Mouse (Mus musculus): ENCODE data around the gene Sv2b. TPM values are rescaled to one million over a fixed set of nuclear protein-coding genes. Genes with fewer than 3 reads are reported as not detected.
"Not testable (repeated sequence)": the region's sequence is repeated elsewhere in the genome, so short reads cannot be mapped to it uniquely, and the experiment has no call there.

The Sv2b gene
- polyA plus RNA-seq, 1 experiment from 2014 or later, result 1.6 TPM

DNA sequence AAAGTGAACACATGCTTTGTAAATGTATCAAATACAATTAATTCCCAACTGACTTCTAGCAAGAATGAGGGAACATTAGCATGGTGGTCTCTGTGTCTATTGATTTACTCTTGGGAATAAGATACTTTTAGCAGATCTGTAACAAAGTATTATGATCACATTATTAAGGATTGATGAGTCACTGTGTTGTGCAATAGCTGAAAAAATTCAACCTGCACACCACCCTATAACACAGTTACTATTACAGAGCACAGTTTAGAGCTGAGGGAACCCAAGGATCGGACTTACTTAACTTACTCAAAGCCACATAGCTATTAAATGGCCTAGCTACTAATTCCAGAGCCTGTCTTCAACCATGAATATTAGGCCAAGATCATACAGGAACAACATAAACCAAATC is 72.7 kb downstream of the Sv2b start:
- 93% methylated on average over 1 of the region's 1 CpGs for WGBS
- H3K36me3 ChIP-seq, result no peaks in the 10 kb centered on the region
- H3K4me3 ChIP-seq, result no peak overlapping the region
- no peaks in the 10 kb centered on the region for H3K9me3 ChIP-seq (replicated peaks)
- H3K4me1 ChIP-seq, result no peaks in the 10 kb centered on the region
- DNase-seq (ENCODE audit: low spot score), result no peak
- no peaks in the 10 kb centered on the region for H3K27me3 ChIP-seq (ENCODE audit: low read depth, poor library complexity, severe bottlenecking)
- H3K27ac ChIP-seq (replicated peaks), result no peak overlapping the region

DNA sequence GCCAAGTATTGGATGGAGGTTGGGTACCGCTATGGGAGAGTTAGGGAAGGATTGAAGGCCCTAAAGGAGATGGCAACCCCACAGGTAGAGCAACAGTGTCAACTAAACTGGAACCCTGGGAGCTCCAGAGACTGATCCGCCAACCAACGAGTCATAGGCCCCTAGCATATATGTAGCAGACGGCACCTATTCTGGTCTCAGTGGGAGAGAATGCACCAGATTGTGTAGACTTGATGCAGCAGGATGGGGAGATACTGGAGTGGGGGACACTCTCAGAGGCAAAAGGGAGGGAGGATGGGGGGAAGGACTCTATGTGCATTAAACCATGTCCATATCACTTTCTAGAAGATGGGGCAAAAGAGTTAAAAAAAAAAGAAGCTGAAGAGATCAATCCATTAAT is 84.9 kb downstream of the Sv2b start:
- H3K27me3 ChIP-seq (ENCODE audit: low read depth, poor library complexity, severe bottlenecking), result no peaks in the 10 kb centered on the region
- WGBS, result 92% methylated on average over 4 of the region's 4 CpGs
- no peak for DNase-seq (ENCODE audit: low spot score)
- no peaks in the 10 kb centered on the region for H3K36me3 ChIP-seq
- no peaks in the 10 kb centered on the region; the same call in 1 of the 2 replicates for H3K9me3 ChIP-seq (replicated peaks)
- H3K4me1 ChIP-seq, result no peaks in the 10 kb centered on the region
- no peak overlapping the region for H3K27ac ChIP-seq (replicated peaks)
- no peak overlapping the region for H3K4me3 ChIP-seq

DNA sequence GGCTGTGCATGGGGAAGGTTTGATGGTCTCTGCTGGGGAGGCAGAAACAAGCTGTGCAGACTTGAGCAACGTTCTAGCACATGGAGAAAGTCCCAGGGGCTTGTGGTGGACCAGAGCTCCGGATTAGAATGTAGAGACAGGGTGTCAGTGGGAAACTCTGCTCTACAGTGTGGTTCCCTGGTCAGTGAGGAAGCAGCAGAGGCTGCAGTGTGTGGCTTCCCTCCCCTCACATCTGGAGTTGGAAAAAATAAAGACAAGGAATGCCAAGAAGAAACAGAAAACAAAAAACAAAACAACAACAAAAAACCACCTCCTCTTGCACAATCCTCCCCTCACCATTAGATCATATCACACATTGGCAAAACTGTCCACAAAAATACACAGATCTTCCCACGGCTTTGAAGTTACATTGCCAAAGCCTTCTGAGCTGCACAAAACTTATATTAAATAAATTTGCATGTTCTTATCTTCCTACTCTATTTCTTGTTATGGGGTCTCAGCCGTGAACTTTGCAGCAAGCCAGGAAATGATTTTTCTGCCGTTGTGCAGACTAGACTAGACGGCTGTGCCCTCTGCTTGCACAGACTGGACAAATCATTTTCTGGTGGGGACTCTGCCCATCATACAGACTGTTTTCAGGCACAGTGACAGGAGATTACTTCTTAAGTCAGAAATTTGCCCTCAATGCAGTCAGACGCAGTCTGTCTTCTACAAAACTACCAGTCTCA is 86.2 kb downstream of the Sv2b start:
- H3K9me3 ChIP-seq (replicated peaks), result no peaks in the 10 kb centered on the region; the same call in 1 of the 2 replicates

DNA sequence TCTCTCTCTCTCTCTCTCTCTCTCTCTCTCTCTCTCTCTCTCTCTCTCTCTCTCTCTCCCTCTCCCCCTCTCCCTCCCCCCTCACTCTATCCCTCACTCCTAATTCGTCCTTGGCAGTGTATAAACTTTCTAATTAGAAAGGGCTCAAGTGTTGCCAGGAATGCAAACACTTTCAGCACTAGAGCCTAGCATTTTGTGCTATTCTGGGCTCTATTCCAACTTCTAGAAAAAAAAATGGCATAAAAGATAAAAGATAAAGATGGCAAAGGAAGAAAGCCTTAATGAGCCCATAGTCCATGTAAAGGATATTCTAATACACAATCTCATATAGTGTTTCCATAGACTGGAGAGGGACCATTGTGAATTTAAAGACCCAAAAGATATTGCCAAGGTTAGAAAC is 88.3 kb downstream of the Sv2b start:
- DNase-seq (ENCODE audit: low spot score), result no peak
- Histone ChIP-seq H3K27ac (replicated peaks) (no peak overlapping the region), H3K36me3 (no peaks in the 10 kb centered on the region), H3K4me1 (no peaks in the 10 kb centered on the region), H3K27me3 (ENCODE audit: low read depth, poor library complexity, severe bottlenecking) (no peaks in the 10 kb centered on the region), H3K9me3 (replicated peaks) (no peaks in the 10 kb centered on the region; the same call in 1 of the 2 replicates), H3K4me3 (no peak overlapping the region)
- 59% methylated on average over 1 of the region's 1 CpGs for WGBS

More for the DNA sequence above, 86.2 kb downstream of the Sv2b start:
- Histone ChIP-seq H3K4me3 (no peak overlapping the region), H3K27me3 (ENCODE audit: low read depth, poor library complexity, severe bottlenecking) (no peaks in the 10 kb centered on the region), H3K27ac (replicated peaks) (no peak overlapping the region), H3K36me3 (no peaks in the 10 kb centered on the region), H3K4me1 (no peaks in the 10 kb centered on the region)
- WGBS, result 81% methylated on average over 7 of the region's 7 CpGs
- no peak for DNase-seq (ENCODE audit: low spot score)

DNA sequence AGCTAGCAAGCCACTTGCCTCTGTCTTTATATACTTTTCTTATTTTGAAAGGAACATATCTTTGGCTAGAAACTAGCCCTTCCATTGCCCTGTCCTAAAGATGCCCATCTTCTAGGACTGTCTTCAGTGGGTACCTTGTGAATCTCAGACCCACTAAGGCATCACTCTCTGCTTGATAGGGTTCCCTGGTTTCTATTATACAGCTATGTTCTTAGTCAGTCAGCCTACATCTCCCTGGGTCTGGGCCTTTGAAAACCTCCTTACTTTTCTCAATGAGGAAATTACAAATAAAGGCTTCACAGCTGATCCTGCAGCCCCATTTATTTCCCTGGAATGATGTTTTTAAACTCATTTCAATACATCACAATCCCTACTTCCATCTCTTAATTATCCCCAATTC is 88.8 kb downstream of the Sv2b start:
- no peaks in the 10 kb centered on the region; the same call in 1 of the 2 replicates for H3K9me3 ChIP-seq (replicated peaks)
- H3K4me3 ChIP-seq, result no peak overlapping the region
- no peaks in the 10 kb centered on the region for H3K4me1 ChIP-seq

DNA sequence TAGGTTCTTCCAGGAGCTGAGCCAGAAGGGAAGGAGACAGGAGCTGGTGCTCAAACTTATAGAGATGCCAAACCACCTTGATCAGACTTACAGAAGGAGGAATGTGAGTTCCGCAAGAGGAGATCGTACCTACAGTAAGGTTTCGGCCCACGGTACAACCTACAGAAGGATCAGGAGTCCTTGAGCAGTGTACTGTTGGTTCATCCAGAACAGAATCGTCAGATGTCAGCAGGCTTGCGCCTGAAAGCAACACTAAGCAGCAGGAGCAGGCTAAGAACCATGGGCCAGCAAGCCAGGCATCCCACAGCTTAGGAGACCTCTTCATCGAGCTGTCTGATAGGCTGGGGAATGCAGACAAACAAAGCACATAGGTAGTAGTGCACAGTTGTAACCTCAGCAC is 92.9 kb downstream of the Sv2b start:
- Histone ChIP-seq H3K9me3 (replicated peaks) (no peaks in the 10 kb centered on the region; the same call in 1 of the 2 replicates), H3K27me3 (ENCODE audit: low read depth, poor library complexity, severe bottlenecking) (no peaks in the 10 kb centered on the region), H3K36me3 (no peaks in the 10 kb centered on the region), H3K27ac (replicated peaks) (no peak overlapping the region), H3K4me3 (no peak overlapping the region), H3K4me1 (0 out of 2 replicates have a peak, but pooled peaks cover 3% of the 10 kb centered on the region)
- 87% methylated on average over 7 of the region's 7 CpGs for WGBS
- no peak for DNase-seq (ENCODE audit: low spot score)

More for the DNA sequence above, 88.8 kb downstream of the Sv2b start:
- Histone ChIP-seq H3K27me3 (ENCODE audit: low read depth, poor library complexity, severe bottlenecking) (no peaks in the 10 kb centered on the region), H3K27ac (replicated peaks) (no peak overlapping the region), H3K36me3 (no peaks in the 10 kb centered on the region)
- DNase-seq (ENCODE audit: low spot score), result no peak

DNA sequence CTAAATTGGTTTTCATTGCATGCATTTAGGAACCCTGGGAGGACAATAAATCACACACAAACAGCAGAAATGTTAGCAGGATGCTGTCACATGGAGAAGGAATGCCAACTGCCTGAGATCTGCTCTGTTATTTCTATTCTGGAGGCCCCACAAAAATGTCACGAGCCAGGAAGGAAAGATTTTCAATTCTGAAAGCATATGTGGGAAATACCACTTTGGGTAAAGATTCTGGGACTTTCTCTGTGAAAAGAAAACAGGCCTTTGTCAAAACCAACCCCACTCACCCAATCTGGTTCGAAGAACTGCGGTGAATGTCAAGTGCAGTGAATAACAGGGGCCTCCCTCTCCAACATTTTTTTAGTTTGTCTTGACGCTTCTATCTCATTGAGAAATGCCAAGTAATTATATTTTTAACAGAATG is 99.8 kb downstream of the Sv2b start:
- DNase-seq (ENCODE audit: low spot score), result no peak
- H3K4me3 ChIP-seq, result no peak overlapping the region
- no peaks in the 10 kb centered on the region for H3K27me3 ChIP-seq (ENCODE audit: low read depth, poor library complexity, severe bottlenecking)
- WGBS, result 76% methylated on average over 4 of the region's 4 CpGs
- H3K27ac ChIP-seq (replicated peaks), result no peak overlapping the region
- no peaks in the 10 kb centered on the region for H3K36me3 ChIP-seq
- peaks cover 11% of the 10 kb centered on the region; the same call in 1 of the 2 replicates for H3K4me1 ChIP-seq
- no peaks in the 10 kb centered on the region for H3K9me3 ChIP-seq (replicated peaks)

DNA sequence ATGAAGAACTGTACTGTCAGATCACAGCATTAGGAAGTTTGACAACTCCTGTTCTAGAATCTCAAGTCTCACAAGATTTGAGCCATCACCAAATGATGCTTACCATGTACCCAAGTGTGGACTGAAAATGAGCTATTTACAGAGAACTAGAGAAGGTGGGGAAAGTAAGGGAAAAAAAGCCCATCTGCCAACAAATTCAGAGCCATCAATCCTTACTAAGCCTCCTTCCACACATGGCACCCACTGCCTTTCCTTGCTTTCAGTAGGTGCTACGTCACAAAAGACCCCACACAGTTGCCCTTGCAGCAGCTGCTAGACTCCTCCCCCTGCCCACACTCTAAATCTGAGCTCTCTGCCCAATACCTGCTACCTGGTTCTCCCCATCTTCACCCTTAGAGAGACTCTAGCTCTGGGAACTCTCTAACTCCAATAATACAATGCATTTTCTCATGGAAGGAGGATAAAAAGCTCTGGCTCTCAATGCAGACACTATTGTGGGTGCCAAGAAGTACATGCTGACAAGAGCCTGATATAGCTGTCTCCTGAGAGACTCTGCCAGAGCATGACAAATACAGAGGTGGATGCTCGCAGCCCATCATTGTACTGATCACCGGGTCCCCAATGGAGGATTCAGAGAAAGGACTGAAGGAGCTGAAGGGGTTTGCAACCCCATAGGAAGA is 101.0 kb downstream of the Sv2b start:
- 80% methylated on average over 3 of the region's 3 CpGs for WGBS
- Histone ChIP-seq H3K27me3 (ENCODE audit: low read depth, poor library complexity, severe bottlenecking) (no peaks in the 10 kb centered on the region), H3K9me3 (replicated peaks) (no peaks in the 10 kb centered on the region), H3K27ac (replicated peaks) (no peak overlapping the region), H3K4me3 (no peak overlapping the region), H3K4me1 (peaks cover 11% of the 10 kb centered on the region; the same call in 1 of the 2 replicates), H3K36me3 (no peaks in the 10 kb centered on the region)
- DNase-seq (ENCODE audit: low spot score), result no peak

DNA sequence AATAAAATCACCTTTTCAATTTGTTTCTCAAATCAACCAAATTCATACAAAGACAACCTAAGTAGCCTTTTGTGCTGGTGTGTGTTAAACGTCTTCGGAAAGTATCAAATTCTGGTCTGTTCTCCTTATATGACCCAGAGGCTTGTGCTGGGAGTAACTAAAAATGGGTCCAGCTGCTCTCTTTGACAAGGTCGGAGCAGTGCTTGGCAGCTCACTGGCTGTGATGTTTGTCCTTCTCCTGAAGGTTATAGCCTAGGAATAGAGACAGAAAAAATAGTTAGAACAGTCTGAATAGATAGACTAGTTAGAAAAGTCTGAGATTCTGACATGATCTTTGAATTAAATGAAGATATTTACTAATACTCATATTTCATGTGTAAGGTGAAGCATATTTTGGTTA is 102.4 kb downstream of the Sv2b start:
- Histone ChIP-seq H3K27me3 (ENCODE audit: low read depth, poor library complexity, severe bottlenecking) (no peaks in the 10 kb centered on the region), H3K4me1 (peaks cover 11% of the 10 kb centered on the region; the same call in 1 of the 2 replicates), H3K9me3 (replicated peaks) (no peaks in the 10 kb centered on the region), H3K27ac (replicated peaks) (no peak overlapping the region), H3K4me3 (no peak overlapping the region), H3K36me3 (no peaks in the 10 kb centered on the region)
- no peak for DNase-seq (ENCODE audit: low spot score)
- WGBS, result 93% methylated on average over 3 of the region's 3 CpGs

DNA sequence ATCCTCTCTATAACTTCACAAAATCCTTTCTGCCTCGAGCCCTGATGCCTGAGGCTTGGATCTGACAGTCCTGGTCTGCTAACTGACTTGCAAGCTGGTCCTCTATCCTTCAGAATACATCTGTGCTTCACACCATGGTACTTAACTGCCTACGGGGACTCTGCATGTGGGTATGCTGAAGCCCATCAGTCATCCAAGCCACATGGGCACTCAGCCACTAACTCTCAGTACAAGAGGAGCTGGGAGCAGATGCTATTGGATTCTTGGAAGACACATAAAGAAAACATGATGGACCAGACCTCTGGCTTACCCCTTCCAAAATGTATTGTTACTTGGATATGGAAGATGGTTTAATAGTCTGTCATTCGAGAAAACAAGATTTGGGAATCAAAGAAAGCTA is 103.7 kb downstream of the Sv2b start:
- H3K36me3 ChIP-seq, result no peaks in the 10 kb centered on the region
- no peaks in the 10 kb centered on the region for H3K9me3 ChIP-seq (replicated peaks)
- DNase-seq (ENCODE audit: low spot score), result no peak
- no peak overlapping the region for H3K27ac ChIP-seq (replicated peaks)
- no peak overlapping the region for H3K4me3 ChIP-seq
- WGBS, result 86% methylated on average over 3 of the region's 3 CpGs
- no peaks in the 10 kb centered on the region for H3K27me3 ChIP-seq (ENCODE audit: low read depth, poor library complexity, severe bottlenecking)
- H3K4me1 ChIP-seq, result peaks cover 9% of the 10 kb centered on the region; the same call in 1 of the 2 replicates

DNA sequence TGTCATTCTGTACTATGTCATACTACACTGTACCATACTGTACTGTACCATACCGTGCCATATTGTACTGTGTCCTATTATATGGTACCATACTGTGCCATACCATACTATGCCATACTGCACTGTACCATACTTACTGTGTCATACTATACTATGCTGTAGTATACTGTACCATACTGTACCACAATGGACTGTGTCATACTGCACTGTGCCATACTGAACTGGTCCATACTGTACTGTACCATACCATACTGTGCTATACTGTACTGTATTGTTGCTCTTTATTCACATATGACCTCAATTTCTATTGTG is 114.2 kb downstream of the Sv2b start:
- not testable (repeated sequence) for H3K4me3 ChIP-seq; H3K4me1 ChIP-seq; DNase-seq (ENCODE audit: low spot score); H3K27me3 ChIP-seq (ENCODE audit: low read depth, poor library complexity, severe bottlenecking); H3K9me3 ChIP-seq (replicated peaks); H3K27ac ChIP-seq (replicated peaks); H3K36me3 ChIP-seq
- WGBS, result 93% methylated on average over 1 of the region's 1 CpGs

DNA sequence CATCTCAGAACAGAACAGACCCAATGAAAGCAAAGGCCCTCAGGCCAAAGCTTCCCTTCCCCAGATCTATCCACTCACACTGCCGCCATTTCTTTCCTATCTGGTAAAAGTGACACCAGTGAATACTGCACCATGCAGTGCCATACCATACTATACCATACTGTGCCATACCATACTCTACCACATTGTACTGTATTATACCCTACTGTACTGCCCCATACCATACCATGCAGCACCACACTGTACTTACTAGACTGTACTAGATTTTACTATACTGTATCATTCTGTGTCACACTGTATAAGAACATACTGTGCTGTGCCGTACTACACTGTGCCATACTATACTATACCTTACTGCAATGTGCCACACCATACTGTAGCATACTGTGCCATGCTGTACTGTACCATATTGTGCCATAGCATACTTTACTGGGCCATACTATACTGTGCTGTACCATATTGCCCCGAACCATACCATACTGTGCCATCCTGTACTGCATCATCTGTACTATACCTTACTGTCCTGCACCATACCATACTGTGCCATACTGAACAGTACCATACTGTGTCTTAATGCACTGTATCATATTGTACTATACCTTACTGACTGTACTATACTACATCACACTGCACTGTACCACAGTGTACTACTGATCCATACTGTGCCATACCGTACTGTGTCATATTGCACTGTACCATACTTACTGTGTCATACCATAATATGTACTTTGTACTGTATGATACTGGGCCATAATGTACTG is 114.7 kb downstream of the Sv2b start:
- Histone ChIP-seq H3K4me3 (no peak overlapping the region), H3K36me3 (no peaks in the 10 kb centered on the region), H3K9me3 (replicated peaks) (no peaks in the 10 kb centered on the region), H3K27me3 (ENCODE audit: low read depth, poor library complexity, severe bottlenecking) (no peaks in the 10 kb centered on the region), H3K27ac (replicated peaks) (no peak overlapping the region), H3K4me1 (no peaks in the 10 kb centered on the region)
- 93% methylated on average over 4 of the region's 4 CpGs for WGBS
- no peak for DNase-seq (ENCODE audit: low spot score)

DNA sequence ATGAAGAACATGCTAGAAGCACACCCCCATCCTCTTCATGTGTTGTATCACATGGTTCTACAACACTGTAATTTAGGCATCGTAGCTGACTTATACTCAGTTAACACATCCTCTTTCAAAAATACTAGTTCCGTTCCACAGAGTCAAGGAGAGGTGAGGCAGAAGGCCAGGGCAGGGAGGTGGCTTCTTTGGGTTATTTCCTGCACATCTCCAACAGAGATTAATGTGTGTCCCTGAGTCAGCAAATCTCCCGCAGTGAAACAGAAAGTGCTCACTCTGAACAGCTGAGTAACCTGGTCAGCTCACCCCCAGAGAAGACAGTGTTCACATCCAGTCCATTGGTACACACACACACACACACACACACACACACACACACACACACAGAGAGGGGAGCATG is 118.9 kb downstream of the Sv2b start:
- Histone ChIP-seq H3K36me3 (no peaks in the 10 kb centered on the region), H3K27ac (replicated peaks) (no peak overlapping the region), H3K4me1 (no peaks in the 10 kb centered on the region), H3K9me3 (replicated peaks) (no peaks in the 10 kb centered on the region), H3K27me3 (ENCODE audit: low read depth, poor library complexity, severe bottlenecking) (no peaks in the 10 kb centered on the region), H3K4me3 (no peak overlapping the region)
- DNase-seq (ENCODE audit: low spot score), result no peak
- 86% methylated on average over 3 of the region's 3 CpGs for WGBS

Measured in midbrain, embryonic 10.5 days (tissue).